Mouse (Mus musculus) olfactory bulb, adult 2 months (tissue): Measurements from ENCODE around the gene Disp3. TPM values are rescaled to one million over a fixed set of nuclear protein-coding genes. Genes with fewer than 3 reads are reported as not detected.

Experiments
- H3K27ac ChIP-seq: fragments of 200-500 bp; 2 replicates; pipeline ENCODE4 v1.5.1; 2012; ENCODE audit warnings: low read depth, low read length; ENCODE audit not compliant: insufficient read depth
- H3K4me1 ChIP-seq: fragments of 200-500 bp; 2 replicates; pipeline ENCODE4 v1.6.1; 2012; ENCODE audit warnings: low read length; ENCODE audit not compliant: control insufficient read depth, insufficient read depth
- H3K4me3 ChIP-seq: fragments of 200-500 bp; 2 replicates; pipeline ENCODE4 v1.5.1; 2012; ENCODE audit warnings: mild to moderate bottlenecking, low read depth, low read length, moderate library complexity; ENCODE audit not compliant: insufficient read depth
- CTCF ChIP-seq: fragments of 200-500 bp; IDR thresholded peaks from 2 replicates; pipeline ENCODE4 v1.5.1; 2012; ENCODE audit warnings: low read depth, mild to moderate bottlenecking, low read length, moderate library complexity; ENCODE audit not compliant: insufficient read depth
- POLR2A ChIP-seq: fragments of 200-500 bp; IDR thresholded peaks from 2 replicates; pipeline ENCODE4 v1.6.1; 2012; ENCODE audit warnings: mild to moderate bottlenecking, low read depth, low read length, moderate library complexity; ENCODE audit not compliant: insufficient read depth
- WGBS: fragments of 180-500 bp; shearing (Covaris S2); methylation state at CpG from one replicate; pipeline ENCODE4 v1.1.7; 2018; 5-methylcytosine and 5-hydroxymethylcytosine counted together
- polyA plus RNA-seq: library from polyadenylated mRNA; stranded (reverse); fragments of >200 nt; gene quantifications from 2 replicates; pipeline ENCODE4 v1.2.4, GENCODE M21; 2012; ENCODE audit warnings: low replicate concordance; ENCODE audit not compliant: missing spikeins, insufficient read depth, insufficient read length

The Disp3 gene
- polyA plus RNA-seq, 1 experiment, result not detected

DNA sequence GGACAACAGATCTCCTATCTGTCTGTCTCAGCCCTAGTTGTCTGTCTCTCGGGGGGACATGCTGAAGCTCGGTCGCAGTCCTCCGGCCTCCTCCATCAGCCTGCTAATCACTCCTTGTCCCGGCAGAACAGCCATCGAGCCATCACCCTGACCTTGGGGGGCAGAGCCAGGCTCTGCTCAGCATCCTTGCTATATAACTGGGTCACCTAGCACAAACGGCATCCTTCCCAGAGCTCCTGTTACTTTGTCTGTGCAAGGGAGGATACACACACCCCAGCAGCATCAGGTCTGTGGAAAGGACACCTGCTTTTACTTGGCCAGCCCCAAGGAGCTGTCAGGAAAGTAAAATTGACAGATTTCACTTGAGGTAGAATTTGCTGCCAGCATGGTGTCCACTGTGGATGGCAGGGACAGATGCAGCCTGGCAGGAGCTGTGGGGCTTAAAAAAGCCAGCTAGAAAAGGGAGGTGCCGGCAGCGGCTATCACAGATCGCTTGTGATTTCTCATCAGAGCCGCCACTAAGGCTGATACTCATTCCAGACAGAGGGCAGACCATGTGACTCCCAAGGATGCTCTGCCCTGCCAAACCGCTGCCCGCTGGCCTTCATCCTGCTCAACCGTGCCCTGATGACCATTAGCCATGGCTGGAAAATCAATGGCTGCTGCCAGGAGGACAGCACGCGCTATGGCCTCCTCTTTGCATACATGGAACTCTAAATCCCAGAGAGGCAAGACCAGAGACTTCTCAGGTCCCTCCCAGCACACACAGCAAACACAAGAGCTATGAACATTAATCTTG lies 27.8 kb upstream of the Disp3 start:
- no peak overlapping the region for H3K4me3 ChIP-seq
- peaks cover 34% of the 10 kb centered on the region for H3K4me1 ChIP-seq
- WGBS, result 75% methylated on average over 16 of the region's 16 CpGs
- H3K27ac ChIP-seq, result no peak overlapping the region
- TF ChIP-seq POLR2A (no peak), CTCF (no peak)

DNA sequence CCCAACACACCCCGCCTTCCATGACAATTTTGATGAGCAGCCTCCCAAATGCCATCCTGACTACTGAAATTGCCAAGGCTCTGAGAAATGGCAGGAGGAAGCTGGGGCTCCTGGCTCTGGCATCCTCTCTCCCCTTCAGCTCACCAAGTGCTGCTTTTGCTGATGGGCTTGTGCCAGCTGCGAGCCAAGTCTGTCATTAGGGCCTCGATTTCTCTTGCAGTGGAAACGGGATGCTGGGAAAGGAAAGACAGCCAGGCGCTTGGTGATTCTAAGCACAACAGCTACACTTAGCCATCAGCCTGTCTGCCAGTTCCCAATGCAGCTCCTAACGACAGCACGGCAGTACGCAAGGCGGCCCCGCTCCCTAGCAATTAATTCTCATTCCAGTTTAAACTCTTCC lies 26.6 kb upstream of the Disp3 start:
- Histone ChIP-seq H3K4me3 (no peak overlapping the region), H3K27ac (no peak overlapping the region), H3K4me1 (peaks cover 34% of the 10 kb centered on the region)
- WGBS, result 42% methylated on average over 10 of the region's 10 CpGs
- no peak for TF ChIP-seq CTCF
- no peak for TF ChIP-seq POLR2A

DNA sequence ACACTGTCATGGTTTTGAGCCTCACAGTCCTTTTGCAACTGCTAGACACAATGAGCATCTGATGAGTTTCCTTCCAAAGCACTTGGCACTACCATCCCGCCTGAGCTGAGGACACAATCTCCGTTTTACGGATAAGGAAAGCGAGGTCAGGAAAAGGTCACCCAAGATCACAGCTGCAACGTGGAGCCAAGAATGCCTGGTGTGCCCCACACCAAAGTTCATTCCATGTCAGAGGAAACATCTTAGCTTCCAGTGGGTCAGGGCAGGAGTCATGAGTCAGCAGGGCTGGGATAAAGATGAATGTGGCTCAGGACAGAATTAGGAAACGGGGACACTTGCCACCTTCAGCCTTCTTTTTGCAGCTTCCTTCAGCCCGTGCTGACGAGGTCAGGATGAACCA lies 25.8 kb upstream of the Disp3 start:
- H3K4me3 ChIP-seq, result no peak overlapping the region
- TF ChIP-seq POLR2A (no peak), CTCF (no peak)
- 61% methylated on average over 8 of the region's 8 CpGs for WGBS
- no peak overlapping the region for H3K27ac ChIP-seq
- H3K4me1 ChIP-seq, result peaks cover 27% of the 10 kb centered on the region

DNA sequence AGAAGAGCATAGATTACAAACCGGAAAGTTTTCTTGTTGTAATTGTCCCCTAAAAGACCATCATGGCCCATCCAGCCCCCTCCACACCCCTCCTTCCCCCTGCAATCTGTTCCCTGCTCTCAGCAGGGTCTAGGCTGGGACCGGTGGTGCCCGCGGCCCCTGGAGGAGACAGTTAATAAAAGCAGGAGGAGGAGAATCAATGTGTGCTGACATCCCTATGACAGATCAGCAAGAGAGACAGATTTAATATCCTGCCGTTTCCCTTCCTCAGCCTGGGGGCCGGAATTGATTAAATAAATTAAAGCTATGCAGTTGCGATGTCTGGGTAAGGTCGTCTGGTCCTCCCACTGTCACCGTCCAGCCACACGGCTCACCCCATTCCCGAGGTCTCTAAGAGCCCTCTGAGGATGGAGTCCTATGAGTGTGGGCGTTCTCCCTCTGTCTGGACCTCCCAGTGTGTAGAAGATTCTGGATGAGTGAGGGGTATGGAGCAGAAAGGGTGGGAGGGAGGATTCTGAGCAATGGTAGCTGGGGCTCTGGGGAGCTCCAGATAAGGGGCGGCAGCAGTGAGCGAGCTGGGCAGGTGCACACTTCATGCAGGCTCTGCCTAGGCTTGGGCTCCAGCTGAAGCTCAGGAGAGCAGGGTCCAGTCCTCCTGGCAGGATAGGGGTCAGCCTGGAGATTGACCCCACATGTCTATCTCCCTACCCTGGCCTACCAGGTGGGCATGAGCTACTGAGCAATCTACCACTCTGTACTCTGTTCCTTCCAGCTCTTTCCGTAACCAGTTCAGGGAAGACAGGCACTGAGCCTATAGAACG lies 24.7 kb upstream of the Disp3 start:
- Histone ChIP-seq H3K4me3 (no peak overlapping the region), H3K27ac (no peak overlapping the region), H3K4me1 (peaks cover 27% of the 10 kb centered on the region)
- no peak for TF ChIP-seq POLR2A
- WGBS, result 84% methylated on average over 16 of the region's 16 CpGs

DNA sequence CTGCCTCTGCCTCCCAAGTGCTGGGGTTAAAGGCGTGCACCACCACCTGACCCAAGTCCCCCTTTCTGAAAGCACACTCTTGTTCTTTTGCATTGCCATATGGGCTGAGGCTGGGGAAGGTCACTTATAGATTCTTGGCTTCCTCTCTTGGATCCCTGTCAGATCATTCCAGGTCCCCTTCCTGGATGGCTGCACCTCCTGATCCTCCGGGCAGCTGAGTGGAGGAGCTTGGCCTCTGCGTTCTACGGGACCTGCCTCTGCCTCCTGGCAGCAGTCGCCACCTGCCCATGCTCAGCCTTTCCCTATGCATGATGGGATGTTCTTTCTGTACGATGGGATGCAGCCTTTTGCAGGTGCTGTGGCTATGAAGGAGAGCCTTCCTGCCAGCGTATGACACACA lies 23.1 kb upstream of the Disp3 start:
- no peak overlapping the region for H3K27ac ChIP-seq
- no peak overlapping the region for H3K4me3 ChIP-seq
- WGBS, result 95% methylated on average over 7 of the region's 7 CpGs
- TF ChIP-seq CTCF, result no peak
- TF ChIP-seq POLR2A, result no peak
- peaks cover 35% of the 10 kb centered on the region for H3K4me1 ChIP-seq

DNA sequence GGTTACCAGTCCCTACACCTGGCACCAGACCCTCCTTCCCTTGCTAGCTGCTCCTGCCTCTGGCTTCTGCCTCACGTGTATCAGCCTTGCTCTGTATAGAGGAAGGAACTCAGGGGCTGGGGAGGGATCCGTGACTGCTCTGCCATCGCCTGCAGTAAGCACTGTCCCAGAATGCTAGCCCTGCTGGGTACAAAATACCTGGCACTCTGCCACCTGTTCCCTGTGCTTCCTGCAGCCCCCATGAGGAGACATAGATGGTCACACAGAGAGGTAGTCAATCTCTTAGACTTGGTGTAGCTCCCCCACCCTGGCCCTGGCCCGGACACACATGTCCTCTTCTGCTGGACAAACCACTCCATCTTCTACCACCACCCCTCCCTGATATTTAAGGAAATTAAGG lies 22.4 kb upstream of the Disp3 start:
- TF ChIP-seq CTCF, result no peak
- no peak for TF ChIP-seq POLR2A
- H3K27ac ChIP-seq, result no peak overlapping the region
- 74% methylated on average over 4 of the region's 4 CpGs for WGBS

DNA sequence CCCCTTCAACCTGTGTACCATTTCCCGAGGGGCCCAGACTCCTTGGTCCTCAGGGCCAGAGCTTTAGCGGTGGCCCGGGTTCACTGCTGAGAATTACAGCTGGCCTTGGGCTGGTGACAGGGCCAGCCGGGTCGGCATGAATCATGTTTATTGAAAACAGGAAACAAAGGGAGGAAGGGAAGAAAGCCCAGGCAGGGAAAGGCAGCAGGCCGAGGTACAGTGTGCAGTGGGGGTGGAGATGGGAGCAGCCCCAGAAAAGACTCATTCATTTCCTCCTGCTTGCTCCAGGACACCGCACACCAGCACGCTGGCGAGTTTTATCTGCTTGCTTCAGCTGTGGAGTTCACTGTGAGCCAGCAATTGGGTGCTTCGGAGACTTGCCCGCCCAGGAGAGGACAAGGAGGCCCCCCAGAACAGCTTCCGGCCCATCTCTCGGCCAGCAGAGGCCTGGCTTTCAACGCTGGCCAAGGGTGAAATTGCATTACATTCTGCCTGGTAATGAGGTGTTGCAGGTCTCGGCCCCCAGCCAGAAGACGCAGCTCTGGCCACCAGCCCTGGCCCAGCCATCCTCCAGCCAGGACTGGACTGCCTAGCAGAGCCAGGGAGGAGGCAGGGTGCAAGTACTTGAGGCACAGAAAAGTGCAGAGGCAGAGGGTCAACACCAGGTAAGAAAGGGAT lies 18.8 kb upstream of the Disp3 start:
- H3K4me1 ChIP-seq, result peaks cover 15% of the 10 kb centered on the region
- peak; percentile 13; the same call in 1 of the 2 replicates for TF ChIP-seq CTCF
- TF ChIP-seq POLR2A, result no peak
- 44% methylated on average over 16 of the region's 16 CpGs for WGBS
- no peak overlapping the region for H3K4me3 ChIP-seq
- no peak overlapping the region for H3K27ac ChIP-seq

More for the DNA sequence above, 22.4 kb upstream of the Disp3 start:
- no peak overlapping the region for H3K4me3 ChIP-seq
- peaks cover 32% of the 10 kb centered on the region for H3K4me1 ChIP-seq

DNA sequence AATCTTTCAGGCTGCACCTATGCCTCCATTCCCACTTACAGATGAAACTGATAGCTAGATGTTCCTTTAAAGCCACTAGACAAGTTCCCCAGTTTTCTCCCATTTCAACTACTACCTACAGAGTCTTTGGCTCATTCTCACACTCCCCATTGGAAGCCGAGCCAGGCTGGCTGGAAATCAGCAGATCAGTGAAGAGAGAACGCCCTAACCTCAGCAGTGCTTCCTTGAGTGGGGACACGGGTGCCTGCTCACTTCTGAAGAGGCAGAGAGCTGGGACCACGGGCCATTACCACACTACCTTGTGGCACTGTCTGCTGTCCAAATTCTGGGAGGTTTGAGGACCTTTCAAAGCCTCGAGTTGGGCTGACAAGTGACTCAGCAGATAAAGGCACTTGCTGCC lies 11.0 kb upstream of the Disp3 start:
- Histone ChIP-seq H3K27ac (no peak overlapping the region), H3K4me1 (peaks cover 19% of the 10 kb centered on the region), H3K4me3 (no peak overlapping the region)
- WGBS, result 45% methylated on average over 5 of the region's 5 CpGs
- TF ChIP-seq CTCF (no peak), POLR2A (0 out of 2 replicates have a peak, but pooled peaks have one; percentile 20)
